Mouse (Mus musculus): ENCODE measurements around the gene Olfr1264.

Olfr1264 gene

DNA sequence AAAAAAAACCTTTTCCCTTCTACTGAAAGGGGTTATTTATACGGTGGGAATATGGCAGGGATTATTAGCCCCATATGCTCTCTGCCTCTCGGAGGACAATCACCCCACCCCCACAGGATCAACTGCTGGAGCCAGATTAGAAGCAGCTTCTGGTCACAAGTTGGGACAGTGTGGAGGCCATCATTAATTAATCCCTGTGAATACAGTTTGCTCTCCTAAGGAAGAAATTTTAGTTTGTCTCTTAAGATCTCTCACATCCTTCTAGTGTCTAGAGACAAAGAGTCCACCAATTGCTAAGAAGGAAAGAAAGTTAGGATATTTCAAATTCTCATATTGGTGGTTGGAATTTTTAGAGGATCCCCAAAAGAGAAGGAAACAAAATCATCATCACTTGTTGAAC lies at the start of gene Olfr1264:
TSS of gene Olfr1264 (minus strand) at position 101 of the 400 bp plus-strand sequence.
- Histone ChIP-seq H3K36me3 (ENCODE audit: control insufficient read depth, insufficient read depth, low read length, poor library complexity, severe bottlenecking) (no peaks in the 10 kb centered on the region), H3K27me3 (ENCODE audit: control insufficient read depth, insufficient read depth, low read length, poor library complexity, severe bottlenecking) (no peaks in the 10 kb centered on the region)
- DNase-seq (ENCODE audit: low read depth, low spot score), result no peak

DNA sequence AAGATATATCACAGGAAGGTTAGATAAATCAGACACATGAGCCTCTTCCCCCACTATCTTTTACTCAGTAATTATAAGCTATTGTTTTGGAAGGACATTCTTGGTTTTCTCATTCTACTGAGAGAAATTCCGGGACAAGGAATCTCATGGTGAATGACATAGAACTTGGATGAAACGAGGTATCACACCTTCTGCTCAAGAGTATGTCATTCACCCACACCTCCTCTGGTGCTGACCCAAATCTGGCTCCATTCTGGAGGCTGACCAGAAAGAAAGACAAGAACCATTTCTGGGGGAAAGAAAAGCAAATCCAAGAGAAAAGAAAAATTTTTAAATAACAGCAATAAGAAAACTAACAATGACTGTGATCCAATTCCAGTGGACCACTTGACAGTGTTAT lies 44.7 kb upstream of the Olfr1264 start:
- no peak for DNase-seq (ENCODE audit: low read depth, low spot score)
- no peaks in the 10 kb centered on the region for H3K27me3 ChIP-seq (ENCODE audit: control insufficient read depth, insufficient read depth, low read length, poor library complexity, severe bottlenecking)
- no peaks in the 10 kb centered on the region for H3K36me3 ChIP-seq (ENCODE audit: control insufficient read depth, insufficient read depth, low read length, poor library complexity, severe bottlenecking)

DNA sequence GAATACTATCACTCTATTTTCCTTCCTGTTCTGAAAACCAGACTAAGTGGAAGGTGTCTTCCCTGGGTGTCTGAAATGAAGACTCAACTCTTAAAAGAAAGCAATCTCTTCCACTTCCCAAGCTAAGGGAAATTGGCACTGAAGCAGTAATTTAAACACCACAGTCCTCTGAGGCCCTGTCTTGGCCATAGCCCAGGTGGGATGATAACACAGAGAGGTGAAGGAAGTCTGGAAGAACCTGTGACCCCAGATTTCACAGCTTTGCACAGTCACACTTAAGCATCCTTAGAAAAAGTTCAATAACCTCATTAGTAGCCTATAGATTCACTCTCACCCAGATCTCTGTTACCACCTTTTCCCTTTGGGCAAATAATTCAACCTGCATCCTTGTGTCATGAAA lies 38.1 kb upstream of the Olfr1264 start, which contains the start of gene Olfr140:
TSS of gene Olfr140 (minus strand) at position 101 of the 400 bp plus-strand sequence.
- H3K36me3 ChIP-seq (ENCODE audit: control insufficient read depth, insufficient read depth, low read length, poor library complexity, severe bottlenecking), result no peaks in the 10 kb centered on the region
- no peak for DNase-seq (ENCODE audit: low read depth, low spot score)
- H3K27me3 ChIP-seq (ENCODE audit: control insufficient read depth, insufficient read depth, low read length, poor library complexity, severe bottlenecking), result no peaks in the 10 kb centered on the region

DNA sequence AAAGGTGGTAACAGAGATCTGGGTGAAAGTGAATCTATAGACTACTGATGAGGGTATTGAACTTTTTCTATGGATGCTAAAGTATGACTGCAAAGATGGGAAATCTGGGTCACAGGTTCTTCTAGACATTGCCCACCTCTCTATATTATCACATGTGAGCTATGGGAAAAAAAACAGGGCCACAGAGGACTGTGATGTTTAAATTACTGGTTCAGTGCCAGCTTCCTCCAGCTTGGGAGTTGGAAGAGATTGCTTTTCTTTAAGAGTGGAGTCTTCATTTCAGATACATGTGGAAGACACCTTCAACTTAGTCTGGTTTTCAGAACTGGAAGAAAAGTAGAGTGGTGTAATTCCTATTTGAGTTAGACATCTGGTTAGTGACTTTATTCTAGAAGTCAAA lies 9.7 kb upstream of the Olfr1264 start, which contains the start of gene Olfr1265:
TSS of gene Olfr1265 (plus strand) at position 301 of the 400 bp plus-strand sequence.
- no peak for DNase-seq (ENCODE audit: low read depth, low spot score)
- no peaks in the 10 kb centered on the region for H3K36me3 ChIP-seq (ENCODE audit: control insufficient read depth, insufficient read depth, low read length, poor library complexity, severe bottlenecking)
- no peaks in the 10 kb centered on the region for H3K27me3 ChIP-seq (ENCODE audit: control insufficient read depth, insufficient read depth, low read length, poor library complexity, severe bottlenecking)

DNA sequence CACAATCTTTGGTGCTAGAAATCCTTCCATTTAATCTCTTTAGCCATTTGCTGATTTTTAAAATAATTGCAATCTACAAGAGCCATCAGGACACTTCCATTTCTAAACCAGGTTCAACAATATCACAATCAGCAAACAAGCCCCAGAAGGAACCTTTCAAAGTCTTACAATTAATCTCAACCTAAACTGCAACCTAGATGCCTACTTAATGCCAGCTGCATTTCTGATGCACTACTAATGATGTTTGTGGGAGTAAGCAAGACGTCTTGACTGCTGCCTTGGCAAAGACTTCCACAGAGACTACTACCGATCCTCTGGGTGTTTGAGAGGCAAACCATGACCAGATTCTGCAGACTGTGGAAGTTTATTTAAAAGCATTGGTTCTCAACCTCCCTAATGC lies 13.5 kb downstream of the Olfr1264 start, which contains the start of gene Olfr1263:
TSS of gene Olfr1263 (plus strand) at position 301 of the 400 bp plus-strand sequence.
- Histone ChIP-seq H3K36me3 (ENCODE audit: control insufficient read depth, insufficient read depth, low read length, poor library complexity, severe bottlenecking) (no peaks in the 10 kb centered on the region), H3K27me3 (ENCODE audit: control insufficient read depth, insufficient read depth, low read length, poor library complexity, severe bottlenecking) (no peaks in the 10 kb centered on the region)
- no peak for DNase-seq (ENCODE audit: low read depth, low spot score)

DNA sequence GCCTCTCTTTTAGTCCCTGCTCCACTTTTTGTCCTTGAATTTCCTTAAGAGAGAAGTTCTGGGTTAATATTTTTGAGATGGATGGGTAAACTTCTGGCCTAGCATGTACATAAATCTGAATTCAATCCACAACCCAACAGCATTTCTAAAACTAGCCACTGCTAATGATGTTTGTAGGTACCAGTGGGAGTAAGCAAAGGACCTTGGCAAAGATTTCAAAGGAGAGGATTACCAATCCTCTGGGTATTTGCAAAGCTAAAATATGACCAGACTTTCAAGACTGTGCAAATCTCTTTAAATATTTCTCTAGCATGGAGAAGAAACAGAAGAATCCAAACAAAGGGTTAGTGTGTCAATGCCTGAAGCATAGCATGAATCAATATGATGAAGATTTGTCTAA lies 25.5 kb downstream of the Olfr1264 start, which contains the start of gene Olfr1262:
TSS of gene Olfr1262 (plus strand) at position 301 of the 400 bp plus-strand sequence.
- no peak for DNase-seq (ENCODE audit: low read depth, low spot score)
- H3K36me3 ChIP-seq (ENCODE audit: control insufficient read depth, insufficient read depth, low read length, poor library complexity, severe bottlenecking), result no peaks in the 10 kb centered on the region
- H3K27me3 ChIP-seq (ENCODE audit: control insufficient read depth, insufficient read depth, low read length, poor library complexity, severe bottlenecking), result no peaks in the 10 kb centered on the region

DNA sequence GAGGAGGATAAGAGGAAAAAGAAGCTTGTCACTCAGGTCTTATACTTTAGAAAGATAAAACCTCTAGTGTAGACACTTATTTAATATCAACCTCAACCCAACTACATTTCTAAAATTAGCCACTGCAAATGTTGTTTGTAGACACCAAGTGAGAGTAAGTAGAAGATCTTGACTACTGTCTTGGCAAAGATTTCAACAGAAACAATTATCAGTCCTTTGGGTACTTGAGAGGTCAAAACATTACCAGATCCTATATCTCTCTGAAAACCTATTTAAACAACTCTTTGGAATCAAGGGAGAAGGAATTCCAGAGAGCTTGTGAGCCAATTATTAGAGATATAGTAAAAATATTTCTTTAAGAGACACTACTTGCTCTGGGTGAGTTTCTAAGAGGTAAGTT lies 34.5 kb downstream of the Olfr1264 start, which contains the start of gene Olfr1261:
TSS of gene Olfr1261 (plus strand) at position 301 of the 400 bp plus-strand sequence.
- DNase-seq (ENCODE audit: low read depth, low spot score), result no peak
- H3K27me3 ChIP-seq (ENCODE audit: control insufficient read depth, insufficient read depth, low read length, poor library complexity, severe bottlenecking), result no peaks in the 10 kb centered on the region
- H3K36me3 ChIP-seq (ENCODE audit: control insufficient read depth, insufficient read depth, low read length, poor library complexity, severe bottlenecking), result no peaks in the 10 kb centered on the region

DNA sequence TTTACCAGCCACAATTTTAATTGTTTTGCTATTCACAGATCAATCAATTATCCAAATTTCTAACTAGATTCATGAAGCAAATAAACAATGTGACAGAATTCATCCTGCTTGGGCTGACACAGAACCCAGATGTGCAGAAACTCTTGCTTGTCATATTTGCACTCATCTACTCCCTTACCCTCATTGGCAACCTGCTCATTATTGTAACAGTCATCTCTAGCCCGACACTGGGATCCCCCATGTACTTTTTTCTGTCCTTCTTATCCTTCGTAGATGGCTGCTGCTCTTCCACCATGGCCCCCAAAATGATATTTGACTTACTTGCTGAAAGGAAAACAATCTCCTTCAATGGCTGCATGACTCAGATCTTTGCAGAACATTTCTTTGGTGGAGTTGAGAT lies 47.7 kb downstream of the Olfr1264 start:
- Histone ChIP-seq H3K36me3 (ENCODE audit: control insufficient read depth, insufficient read depth, low read length, poor library complexity, severe bottlenecking) (no peaks in the 10 kb centered on the region), H3K27me3 (ENCODE audit: control insufficient read depth, insufficient read depth, low read length, poor library complexity, severe bottlenecking) (no peaks in the 10 kb centered on the region)
- DNase-seq (ENCODE audit: low read depth, low spot score), result no peak

DNA sequence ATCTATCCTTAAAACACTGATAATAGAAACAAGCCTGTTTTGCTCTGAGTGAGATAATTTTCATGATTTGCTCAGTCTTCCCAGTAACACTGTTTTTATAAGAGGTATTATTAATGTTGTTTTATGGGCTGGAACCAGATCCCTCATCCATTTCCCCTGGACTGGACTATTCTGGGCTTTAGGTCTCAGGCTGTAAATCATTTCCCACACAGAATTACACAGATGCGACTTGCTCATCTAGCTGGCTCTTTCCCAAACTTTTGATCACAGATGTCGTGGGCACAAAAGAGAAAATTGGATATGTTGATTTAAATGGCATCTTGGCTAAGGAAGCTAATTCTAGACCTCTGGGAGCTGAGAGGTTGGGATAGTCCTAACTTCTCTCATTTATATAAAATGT lies 51.2 kb downstream of the Olfr1264 start, which contains the start of gene Olfr1260:
TSS of gene Olfr1260 (plus strand) at position 157 of the 400 bp plus-strand sequence.
- Histone ChIP-seq H3K27me3 (ENCODE audit: control insufficient read depth, insufficient read depth, low read length, poor library complexity, severe bottlenecking) (no peaks in the 10 kb centered on the region), H3K36me3 (ENCODE audit: control insufficient read depth, insufficient read depth, low read length, poor library complexity, severe bottlenecking) (no peaks in the 10 kb centered on the region)
- no peak for DNase-seq (ENCODE audit: low read depth, low spot score)

All from splenic B cell, adult 2 months (primary cell).